Mouse (Mus musculus): ENCODE results near the gene 2410002F23Rik. TPM values are rescaled to one million over a fixed set of nuclear protein-coding genes. Genes with fewer than 3 reads are reported as not detected.
"Not testable (repeated sequence)": the region's sequence is repeated elsewhere in the genome, so short reads cannot be mapped to it uniquely, and the experiment has no call there.

The 2410002F23Rik gene
- 100 to 1,000 TPM in 1 of 2 experiments, 10 to 100 TPM in 1; 65.0 to 100 TPM for total RNA-seq (2021)
- long read RNA-seq, experiment 1, transcript 2410002F23Rik-201 (6 exons, 1,982 nt): major isoform, 17 of 91 reads
- long read RNA-seq, experiment 1, transcript 2410002F23Rik-206 (5 exons, 3,336 nt): minor isoform, 10 of 91 reads
- long read RNA-seq, experiment 1, partial matches to known transcripts: 7 of 91 reads
- long read RNA-seq, experiment 1, other reads (novel, unspliced or antisense): 44 of 91 reads
- long read RNA-seq, experiment 2, transcript 2410002F23Rik-203 (7 exons, 2,092 nt): minor isoform, 5 of 89 reads
- long read RNA-seq, experiment 2, transcript 2410002F23Rik-201 (6 exons, 1,982 nt): major isoform, 27 of 89 reads
- long read RNA-seq, experiment 2, transcript 2410002F23Rik-206 (5 exons, 3,336 nt): minor isoform, 7 of 89 reads
- long read RNA-seq, experiment 2, partial matches to known transcripts: 7 of 89 reads
- long read RNA-seq, experiment 2, other reads (novel, unspliced or antisense): 29 of 89 reads

- peak; percentile 93 for DNase-seq (ENCODE audit: low spot score in 2 of 2)
Measured at GRCm38 (mm10) chr7:44246055-44246983, at the start of gene 2410002F23Rik, which contains the start of gene 1700028J19Rik. 2410002F23Rik (plus strand) TSS chr7:44246722. 1700028J19Rik (minus strand) TSS chr7:44246695.

DNA sequence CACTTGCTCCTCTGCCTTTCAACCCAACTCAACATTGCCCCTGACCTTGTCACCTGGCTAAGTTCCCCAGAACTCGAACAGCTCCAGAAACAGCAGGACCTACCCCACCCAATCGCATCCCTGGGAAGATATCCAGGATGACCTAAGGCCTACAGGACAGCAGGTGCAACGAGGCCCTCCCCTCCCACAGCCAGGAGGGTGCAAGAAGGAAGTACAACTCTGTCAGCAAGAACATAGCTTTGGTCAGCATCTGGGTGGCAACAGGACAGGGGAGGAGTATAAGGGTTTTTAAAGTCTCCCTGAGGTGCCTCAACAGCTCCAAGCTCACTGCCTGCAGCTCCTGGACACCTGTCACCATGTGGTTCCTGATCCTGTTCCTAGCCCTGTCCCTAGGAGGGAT lies 48.6 kb upstream of the 2410002F23Rik start, which contains the start of gene Klk1b3:
Gene Klk1b3 (plus strand): TSS at position 301 of the 400 bp plus-strand sequence.
- no peak for DNase-seq (ENCODE audit: low spot score in 2 of 2)

DNA sequence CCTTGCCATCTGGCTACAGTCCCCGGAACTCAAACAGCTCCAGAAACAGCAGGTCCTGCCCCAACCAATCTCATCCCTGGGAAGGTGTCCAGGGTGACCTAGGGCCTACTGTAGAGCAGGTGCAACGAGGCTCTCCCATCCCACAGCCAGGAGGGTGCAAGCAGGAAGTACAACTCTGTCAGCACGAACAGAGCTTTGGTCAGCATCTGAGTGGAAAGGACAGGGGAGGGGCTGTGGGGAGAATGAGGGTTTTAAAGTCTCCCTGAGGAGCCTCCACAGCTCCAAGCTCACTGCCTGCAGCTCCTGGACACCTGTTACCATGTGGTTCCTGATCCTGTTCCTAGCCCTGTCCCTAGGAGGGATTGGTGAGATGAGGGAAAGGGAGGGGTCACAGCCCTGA lies 39.4 kb upstream of the 2410002F23Rik start, which contains the start of gene Klk1b4:
Gene Klk1b4 (plus strand): TSS at position 301 of the 400 bp plus-strand sequence.
- DNase-seq (ENCODE audit: low spot score in 2 of 2): not testable (repeated sequence)

GRCm38 (mm10) chr7:44208307-44208706 lies 38.2 kb upstream of the 2410002F23Rik start:
- DNase-seq (ENCODE audit: low spot score in 2 of 2): no peak

GRCm38 (mm10) chr7:44215645-44216044 lies 30.9 kb upstream of the 2410002F23Rik start, which contains the start of gene Klk1b5:
Klk1b5 (plus strand) TSS chr7:44215945.
- DNase-seq (ENCODE audit: low spot score in 2 of 2): no peak

DNA sequence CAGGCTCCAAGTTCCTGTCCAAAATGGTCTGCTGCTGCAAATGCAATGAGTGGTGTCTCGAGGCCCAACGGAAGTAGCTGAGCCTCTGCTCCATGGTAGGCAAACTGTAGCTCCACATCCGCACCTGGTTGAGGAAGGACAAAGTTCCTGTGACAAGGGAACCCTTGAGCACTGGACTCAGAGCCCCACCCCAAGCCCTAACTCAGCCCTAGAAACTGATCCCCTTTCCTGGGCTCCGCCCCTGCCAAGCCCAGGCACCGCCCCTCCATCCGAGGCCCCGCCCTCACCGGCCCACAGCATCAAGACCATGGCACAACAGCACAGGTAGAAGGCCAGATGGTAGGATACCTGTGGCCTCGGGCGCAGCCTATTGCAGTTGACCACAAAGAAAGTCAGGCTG lies 24.9 kb upstream of the 2410002F23Rik start:
- not testable (repeated sequence) for DNase-seq (ENCODE audit: low spot score in 2 of 2)

DNA sequence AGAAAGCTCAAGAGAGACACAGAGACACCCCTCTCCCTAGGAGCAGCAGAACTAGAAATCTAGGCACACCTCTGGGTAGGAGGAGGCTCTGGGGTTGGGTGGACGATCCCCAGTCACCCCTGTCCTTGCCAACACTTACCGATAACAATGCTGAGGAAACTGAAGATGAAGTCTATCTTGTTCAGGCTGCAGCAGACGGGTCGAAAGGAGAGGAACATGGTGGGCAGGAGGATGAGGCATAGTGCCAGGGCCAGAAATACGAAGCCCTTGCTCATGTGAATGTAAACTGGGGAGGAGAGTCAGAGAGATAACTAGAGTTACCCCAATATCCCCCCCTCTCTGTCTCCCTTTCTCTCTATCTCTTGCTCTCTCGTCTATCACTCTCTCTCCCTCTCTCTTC lies 24.2 kb upstream of the 2410002F23Rik start:
- DNase-seq (ENCODE audit: low spot score in 2 of 2): not testable (repeated sequence)

DNA sequence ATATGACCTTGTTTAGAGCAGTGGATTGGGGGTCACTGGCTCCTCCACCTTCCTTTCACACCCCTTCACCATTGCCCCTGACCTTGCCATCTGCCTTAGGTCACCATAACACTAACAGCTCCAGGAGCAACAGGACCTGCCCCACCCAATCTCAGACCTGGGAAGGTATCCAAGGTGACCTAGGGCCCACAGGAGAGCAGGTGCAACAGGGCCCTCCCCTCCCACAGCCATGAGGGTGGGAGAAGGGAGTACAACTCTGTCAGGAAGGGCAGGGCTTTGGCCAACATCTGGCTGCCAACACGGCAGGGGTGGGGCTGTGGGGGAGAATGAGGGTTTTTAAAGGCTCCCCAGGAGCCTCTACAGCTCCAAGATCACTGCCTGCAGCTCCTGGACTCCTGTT lies 21.4 kb upstream of the 2410002F23Rik start, which contains the start of gene Klk1:
Gene Klk1 (plus strand): TSS at position 285 of the 400 bp plus-strand sequence.
- no peak for DNase-seq (ENCODE audit: low spot score in 2 of 2)

DNA sequence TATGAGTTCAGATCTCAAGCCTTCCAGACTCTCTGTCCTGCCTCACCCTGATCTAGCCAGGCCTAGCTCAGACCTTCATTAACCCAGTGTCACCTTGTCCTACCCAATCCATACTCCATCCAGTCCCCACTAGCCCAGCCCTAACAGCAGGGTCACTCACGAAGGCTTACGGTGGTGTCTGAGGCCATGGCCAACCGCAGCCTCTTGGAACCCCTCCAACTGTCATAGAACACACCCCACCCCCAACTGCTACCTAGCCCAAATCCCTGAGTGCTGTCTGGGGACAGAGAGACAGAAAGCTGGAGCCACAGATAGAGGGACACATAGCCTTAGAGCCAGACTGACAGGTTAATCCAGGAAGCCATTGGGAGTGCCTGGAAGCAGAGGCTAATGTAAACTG lies 10.6 kb upstream of the 2410002F23Rik start, which contains the start of gene Gm36864:
Gene Gm36864 (plus strand): TSS at position 269 of the 400 bp plus-strand sequence.
- no peak for DNase-seq (ENCODE audit: low spot score in 2 of 2)

DNA sequence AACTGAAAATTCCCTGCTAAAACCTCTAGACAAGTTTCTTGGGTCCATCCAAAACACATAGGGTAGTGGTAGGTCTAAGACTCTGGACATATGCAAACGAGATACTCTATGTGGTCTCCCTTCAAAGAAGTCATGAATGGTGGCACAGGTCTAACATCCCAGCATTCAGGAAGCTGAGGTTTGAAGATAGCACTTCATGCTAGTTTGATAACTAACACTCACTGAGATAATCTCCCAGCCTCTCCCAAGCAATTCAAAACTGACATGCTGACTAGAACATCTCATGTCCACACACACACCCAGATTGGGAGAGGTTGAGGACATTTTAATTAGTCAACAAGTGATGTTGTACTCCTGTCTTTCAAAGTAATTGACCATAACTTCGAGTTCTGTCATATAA lies 6.6 kb upstream of the 2410002F23Rik start:
- no peak for DNase-seq (ENCODE audit: low spot score in 2 of 2)

DNA sequence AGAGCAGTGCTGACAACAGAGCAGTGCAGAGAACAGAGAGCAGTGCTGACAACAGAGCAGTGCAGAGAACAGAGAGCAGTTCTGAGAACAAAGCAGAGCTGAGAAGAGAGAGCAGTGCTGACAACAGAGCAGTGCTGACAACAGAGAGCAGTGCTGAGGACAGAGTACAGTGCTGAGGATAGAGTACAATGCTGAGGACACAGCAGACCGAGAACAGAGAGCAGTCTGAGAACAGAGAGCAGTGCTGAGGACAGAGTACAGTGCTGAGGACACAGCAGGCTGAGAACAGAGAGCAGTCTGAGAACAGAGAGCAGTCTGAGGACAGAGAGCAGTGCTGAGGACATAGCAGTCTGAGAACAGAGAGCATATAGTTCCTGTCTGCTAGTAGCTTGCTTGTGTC lies 5.8 kb upstream of the 2410002F23Rik start:
- DNase-seq (ENCODE audit: low spot score in 2 of 2): no peak

DNA sequence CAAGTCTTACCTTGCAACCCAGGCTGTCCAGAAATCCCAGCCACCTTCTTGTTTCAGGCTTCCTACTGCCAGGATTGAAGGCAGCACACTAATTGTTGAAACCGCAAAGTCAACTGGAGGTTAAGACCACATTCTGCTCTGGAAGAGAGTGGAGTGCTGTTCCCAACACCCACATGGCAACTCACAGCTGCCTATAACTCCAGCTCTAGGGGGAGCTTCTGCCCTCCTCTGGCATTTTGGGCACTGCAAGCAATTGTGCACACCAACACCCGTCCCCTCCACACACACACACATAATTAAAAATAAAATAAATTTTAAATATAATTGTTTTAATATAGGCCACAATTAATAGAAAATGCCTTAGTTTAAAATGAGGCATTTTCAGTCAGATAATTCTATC lies 5.4 kb upstream of the 2410002F23Rik start:
- no peak for DNase-seq (ENCODE audit: low spot score in 2 of 2)

- no peak for DNase-seq (ENCODE audit: low spot score in 2 of 2)
Measured at GRCm38 (mm10) chr7:44244080-44244479, 2.4 kb upstream of the 2410002F23Rik start.

GRCm38 (mm10) chr7:44246984-44247470 lies 505 bp downstream of the 2410002F23Rik start:
- DNase-seq (ENCODE audit: low spot score in 2 of 2): peak in 1 of 2 experiments; percentile 44

DNA sequence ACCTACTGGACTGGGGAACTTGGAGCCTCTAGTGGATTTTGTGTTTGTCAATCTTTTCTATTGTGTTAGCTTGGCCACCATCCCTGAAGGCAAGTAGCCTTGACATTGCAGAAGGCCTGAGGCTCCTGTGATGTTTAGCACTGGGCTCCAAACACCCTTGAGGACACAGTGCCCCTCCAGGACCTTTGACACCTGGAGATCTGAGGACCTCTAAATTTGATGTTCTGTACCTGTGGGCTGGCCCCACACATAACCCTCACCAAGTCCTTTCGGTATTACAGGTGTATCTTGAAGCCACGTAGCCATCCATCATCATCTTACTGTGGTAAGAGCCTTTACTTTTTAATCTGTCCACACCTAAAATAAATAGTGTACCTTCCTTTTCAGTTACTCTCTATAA lies 1.4 kb downstream of the 2410002F23Rik start:
- DNase-seq (ENCODE audit: low spot score in 2 of 2): no peak

GRCm38 (mm10) chr7:44249248-44249647 lies 2.7 kb downstream of the 2410002F23Rik start:
- DNase-seq (ENCODE audit: low spot score in 2 of 2): no peak

DNA sequence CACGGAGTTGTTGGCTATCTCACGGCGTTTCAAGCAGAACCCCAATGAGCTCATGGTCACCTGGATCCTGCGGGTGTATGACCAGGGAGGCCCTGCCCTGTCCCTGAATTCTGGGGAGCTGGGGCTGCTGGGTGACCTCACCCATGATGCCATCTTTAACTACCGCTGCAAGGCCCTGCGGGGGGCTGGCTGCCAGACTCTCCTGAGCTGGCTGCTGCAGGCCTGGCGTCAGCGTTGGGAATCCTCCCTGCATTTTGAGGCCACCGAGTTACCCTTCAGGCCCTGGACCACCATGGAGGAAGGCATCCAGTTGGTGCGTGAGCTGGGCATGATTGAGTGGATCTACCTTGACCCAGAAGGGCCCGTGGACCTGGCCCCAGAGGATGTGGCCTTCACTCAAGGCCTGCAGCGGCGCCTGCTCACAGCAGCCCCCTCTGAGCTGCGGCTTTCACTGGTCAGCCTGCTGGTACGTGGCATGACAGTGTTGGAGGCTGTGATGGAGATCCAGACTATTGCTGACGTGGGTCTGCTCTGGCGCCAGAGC lies 4.3 kb downstream of the 2410002F23Rik start:
- DNase-seq (ENCODE audit: low spot score in 2 of 2): peak; percentile 39 to 62

DNA sequence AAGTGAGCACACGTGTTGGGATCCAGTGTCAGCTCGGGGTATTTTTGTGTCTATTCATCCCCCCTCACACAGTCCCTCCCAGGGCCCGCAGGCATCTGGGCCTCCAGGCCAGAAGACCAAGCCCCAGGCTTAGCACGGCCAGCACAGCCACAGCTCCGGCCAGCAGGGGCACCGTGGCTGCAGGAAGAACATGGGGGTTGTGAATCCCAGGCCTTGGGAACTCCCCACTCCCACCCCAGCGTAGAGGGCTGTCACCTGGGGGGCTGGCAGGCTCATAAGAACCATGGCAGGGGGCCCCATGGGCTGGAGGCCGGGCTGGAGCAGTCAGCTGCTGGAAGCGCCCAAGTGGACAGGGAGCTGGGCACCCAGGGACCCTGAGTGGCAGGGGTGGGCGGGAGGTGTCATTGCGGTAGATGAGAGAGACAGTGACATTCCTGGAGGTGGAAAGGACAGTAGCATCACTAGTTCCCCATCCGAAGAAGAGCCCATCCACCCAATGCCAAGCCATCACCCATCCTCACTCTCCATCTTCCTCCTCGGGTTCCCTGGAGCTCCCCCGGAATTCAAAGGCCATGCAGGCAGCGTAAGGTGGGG lies 6.6 kb downstream of the 2410002F23Rik start:
- DNase-seq (ENCODE audit: low spot score in 2 of 2): no peak

GRCm38 (mm10) chr7:44254930-44255329 lies 8.4 kb downstream of the 2410002F23Rik start:
- no peak for DNase-seq (ENCODE audit: low spot score in 2 of 2)

DNA sequence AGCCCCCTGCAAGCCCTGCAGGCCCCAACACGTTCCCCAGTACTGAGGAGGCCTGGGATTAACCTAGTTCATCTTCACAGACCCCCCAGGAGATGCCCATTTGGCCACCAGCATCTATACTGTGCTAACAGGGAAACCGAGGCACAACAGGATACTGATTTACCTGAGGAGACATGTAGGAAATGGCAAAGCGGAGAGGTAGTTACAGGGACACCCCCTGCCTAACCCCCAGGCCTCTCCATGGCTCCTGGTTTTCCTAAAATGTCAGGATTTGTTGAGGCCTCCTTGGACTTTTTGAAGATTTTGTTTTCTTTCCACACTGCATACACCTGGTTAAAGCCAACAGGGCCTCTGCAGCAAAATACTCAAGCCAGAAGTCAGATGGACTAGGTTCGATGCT lies 10.8 kb downstream of the 2410002F23Rik start, which contains the start of gene Acp4:
Gene Acp4 (minus strand): TSS at position 101 of the 400 bp plus-strand sequence.
- no peak for DNase-seq (ENCODE audit: low spot score in 2 of 2)

Measured in adrenal gland, adult 18-20 months (tissue).